Mouse (Mus musculus): ENCODE measurements around the gene Ror2.

The Ror2 gene

DNA sequence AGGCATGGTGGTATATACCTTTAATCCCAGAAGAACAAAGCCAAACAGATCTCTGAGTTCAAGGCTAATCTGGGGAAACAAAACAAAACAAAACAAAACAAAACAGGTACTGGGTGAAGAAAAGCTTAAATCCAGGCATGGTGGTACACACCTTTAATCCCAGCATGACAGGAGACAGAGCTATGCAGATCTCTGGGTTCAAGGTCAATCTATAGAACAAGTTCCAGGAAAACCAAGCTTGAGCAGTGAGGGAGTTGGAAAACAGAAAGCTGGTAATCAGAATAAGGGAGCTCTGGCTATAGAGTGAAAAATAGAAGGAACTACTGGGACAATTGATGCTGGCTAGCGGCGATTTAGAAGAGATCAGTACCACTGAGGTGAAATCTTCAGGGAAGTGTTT lies 145.6 kb downstream of the Ror2 start:
- no peak for DNase-seq (ENCODE audit: low read depth, low spot score)

DNA sequence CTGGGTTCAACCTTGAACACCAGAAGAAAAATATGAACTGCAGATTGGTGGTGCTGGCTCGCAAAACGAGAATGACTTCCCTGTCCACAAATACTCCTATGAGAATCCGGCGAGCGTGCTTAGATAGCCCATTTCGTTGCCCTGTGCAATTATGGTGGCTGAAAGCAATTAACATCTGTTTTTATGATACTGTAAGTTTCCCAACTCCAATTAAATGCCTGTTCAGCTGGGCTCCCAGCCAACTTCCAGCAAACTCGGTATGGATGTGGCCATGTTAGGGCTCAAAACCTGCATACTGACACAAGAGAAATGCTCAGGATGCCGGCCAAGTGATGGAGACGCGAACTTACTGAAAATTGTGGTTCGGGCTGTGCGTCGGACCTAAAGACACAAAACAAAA lies 155.4 kb downstream of the Ror2 start:
- no peak for DNase-seq (ENCODE audit: low read depth, low spot score)

DNA sequence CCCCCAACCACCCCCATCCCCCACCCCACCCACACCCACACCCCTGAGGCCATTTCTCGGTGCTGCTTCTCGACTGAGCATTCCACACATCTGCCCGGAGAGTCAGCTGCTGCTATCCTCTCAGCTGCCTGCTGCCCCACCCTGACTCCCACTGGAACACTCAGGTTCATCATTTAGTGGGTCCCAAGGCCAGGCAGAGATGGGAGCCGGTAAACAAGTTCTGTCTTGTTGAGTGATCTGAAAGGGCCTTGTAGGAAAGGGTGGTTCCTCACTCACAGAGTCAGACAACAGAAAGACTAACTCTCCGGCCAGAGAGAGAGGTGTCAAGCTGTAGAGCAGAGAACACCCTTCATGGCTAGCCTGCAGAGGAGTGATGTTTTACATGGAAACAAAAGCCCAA lies 155.9 kb downstream of the Ror2 start:
- no peak for DNase-seq (ENCODE audit: low read depth, low spot score)

DNA sequence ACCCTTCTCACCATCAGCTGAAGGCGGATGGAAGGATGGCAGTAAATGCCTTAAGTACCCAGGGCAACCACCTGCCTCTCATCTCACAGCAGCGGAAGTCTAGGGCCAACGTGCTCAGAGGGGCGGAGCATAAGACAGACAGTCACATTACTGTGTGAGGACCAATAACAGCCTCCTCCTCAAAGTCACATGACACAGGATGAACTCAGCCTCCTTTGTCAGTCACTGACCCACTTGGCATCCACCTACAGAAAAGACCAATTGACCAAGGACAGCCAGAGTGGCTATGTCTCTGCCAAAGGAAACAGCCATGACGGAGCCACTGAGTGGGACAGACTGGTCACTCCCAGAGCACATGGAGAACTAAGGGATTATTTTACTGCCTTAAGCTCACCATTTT lies 160.3 kb downstream of the Ror2 start:
- no peak for DNase-seq (ENCODE audit: low read depth, low spot score)

DNA sequence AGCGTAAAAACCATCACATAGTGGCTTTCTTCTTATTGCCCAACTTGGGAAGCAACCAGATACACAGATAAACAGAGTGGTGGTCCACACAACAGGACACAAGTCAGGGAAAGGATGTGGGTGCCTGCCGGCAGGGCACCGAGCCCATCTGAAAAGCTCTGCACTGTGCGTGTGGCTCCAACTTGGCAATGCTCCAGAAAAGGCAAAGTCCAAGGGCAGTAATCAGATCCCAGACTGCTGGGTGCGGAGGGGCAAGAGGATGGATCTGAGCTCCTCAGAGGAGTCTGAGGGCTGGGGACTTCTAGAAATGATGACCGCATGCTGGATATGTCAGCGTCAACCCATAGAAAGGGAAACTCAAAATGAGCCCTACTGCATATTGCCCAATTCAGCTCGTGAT lies 163.8 kb downstream of the Ror2 start:
- DNase-seq (ENCODE audit: low read depth, low spot score) = no peak

DNA sequence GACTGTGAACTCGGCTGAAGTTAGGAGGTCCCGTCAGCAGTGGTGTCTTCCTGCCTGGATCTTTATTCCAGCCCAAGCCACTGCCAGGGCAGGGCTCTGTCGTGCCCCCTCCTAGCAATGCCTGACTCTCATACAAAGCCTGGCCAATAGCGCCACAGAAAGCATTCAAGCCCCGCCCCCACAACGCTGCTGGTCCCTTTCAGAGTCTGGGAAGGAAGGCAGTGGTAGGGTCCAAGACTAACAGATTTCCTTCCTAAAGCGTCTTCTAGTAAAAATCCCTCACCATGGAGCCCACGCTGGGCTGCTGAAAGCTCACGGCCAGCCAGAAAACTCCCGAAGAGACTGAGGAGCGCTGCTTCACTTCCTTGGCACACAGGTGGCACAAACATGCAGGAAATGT lies 165.0 kb downstream of the Ror2 start:
- no peak for DNase-seq (ENCODE audit: low read depth, low spot score)

DNA sequence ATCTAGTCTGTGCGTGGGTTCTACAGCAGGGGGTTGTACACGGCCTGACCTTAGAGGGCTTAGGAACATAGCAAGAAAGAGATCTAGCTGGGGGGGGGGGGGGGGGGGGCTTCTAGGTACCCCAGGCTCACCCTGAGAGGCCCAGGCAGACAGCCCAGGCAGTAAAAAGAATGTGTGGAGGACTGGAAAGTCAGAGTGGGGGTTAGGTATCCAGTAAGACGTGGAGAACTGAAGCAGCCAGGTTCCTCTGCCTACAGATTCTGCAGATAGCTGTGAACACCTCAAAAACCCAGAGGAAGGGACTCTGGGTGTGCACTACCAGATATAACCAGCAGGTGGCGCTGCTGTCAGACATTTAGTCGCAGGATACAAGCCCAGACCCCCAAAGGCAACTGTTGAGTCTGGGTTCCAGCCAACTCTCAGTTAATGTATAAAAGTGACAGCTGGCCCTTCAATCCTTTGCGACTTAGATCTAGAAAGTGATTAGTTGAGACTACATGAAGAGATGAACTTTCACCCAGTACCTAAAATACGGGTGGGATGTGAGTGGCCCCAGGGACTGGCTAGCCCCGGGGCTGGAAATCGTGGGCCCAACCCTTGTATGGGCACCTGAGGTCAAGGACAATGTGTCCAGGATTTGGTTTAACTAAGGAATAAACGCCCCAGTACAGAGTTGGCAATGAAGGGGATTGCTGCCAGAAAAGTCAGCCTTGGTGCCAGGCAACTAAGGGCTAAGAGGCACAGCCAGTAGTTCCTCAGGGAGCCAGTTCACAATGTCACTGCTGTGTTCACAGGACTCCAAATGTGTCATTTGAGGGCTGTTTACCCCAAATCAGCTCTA lies 166.1 kb downstream of the Ror2 start:
- peak; percentile 85 for DNase-seq (ENCODE audit: low read depth, low spot score)

DNA sequence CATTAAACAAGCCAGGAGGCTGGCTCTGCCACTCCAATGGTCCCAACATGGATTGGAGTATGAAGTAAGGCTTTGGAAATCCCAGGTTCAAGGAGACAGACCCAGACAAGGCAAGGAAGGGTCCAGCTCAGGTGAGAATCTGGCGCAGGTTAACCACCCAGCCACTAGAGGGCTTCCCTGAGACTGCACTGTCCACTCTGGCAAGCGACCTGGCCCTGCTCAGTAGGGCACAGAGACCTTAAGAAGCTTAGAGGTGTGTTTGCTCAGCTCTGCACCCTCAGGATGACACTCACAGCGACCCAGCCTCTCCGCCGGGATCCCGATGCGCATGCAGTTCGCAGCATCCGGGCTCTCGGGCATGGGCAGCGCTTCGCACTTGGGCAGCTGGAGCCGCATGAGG lies 167.5 kb downstream of the Ror2 start:
- no peak for DNase-seq (ENCODE audit: low read depth, low spot score)

DNA sequence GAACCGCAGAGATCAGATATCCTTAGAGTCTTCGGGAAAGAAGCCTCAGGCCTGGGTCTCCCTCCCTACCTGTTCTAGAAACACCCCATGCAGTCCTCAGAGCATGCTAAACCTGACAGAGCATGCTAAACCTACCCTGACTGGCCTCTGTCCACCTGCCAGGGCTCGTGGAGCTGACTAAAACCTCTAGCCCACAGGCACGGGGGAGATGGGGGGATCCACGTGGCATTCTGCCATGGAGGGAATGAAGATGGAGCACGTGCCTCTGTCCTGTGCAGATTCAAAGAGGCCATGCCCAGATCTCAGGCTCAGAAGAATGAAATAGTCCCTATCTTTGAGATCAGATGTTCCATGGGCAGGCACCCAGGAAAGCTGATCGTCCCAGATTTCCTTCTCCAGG lies 168.0 kb downstream of the Ror2 start:
- no peak for DNase-seq (ENCODE audit: low read depth, low spot score)

DNA sequence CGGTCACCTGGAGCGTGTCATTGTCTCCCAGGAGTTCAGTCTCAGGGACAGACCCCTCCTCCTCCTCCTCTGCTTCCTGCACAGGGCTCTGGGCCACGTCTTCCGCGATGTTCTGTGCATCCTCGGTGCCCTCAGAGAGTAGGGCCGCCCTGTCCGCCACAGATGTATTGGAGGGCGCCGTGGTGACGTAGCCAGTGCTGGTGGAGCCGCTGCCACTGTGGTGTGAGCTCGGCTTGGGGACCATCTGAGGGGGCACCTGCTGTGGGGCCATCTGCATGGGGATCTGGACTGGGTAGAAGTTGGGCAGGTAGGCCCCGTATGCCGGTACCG lies 175.7 kb downstream of the Ror2 start:
- no peak for DNase-seq (ENCODE audit: low read depth, low spot score)

DNA sequence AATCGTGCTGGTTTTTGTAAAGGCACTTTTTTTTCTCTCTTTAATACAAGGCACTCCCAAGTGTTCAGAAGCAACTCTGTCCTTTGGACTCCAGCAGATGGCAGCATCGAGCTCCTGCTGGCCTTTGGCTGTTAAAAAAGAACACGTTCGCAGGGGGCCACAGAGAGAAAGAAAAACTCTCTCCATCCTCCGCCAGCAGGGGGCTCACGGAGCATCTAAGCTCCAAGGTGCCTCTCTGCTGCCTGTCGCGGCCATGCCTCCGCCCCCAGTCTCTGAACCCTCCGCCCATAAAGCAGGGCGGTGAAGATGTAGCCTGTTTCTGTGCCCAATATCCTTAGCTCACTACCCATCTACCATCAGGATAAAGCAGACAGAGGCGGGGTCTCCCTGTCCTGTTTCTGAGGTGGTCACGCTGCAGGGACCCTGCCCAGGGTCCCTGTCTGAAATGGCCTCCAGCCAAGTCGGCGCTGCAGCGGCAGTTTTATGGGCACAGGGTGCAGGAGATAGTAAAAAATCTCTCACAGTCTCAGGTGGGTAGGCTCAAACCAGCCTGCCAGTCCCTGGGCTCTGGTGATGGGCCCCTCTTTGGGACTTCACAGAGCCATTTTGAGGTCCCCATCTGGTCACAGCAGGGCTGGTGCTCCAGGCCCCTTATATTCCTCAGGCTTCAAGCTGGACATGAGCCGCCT lies 176.2 kb downstream of the Ror2 start:
- DNase-seq (ENCODE audit: low read depth, low spot score) = peak; percentile 95

DNA sequence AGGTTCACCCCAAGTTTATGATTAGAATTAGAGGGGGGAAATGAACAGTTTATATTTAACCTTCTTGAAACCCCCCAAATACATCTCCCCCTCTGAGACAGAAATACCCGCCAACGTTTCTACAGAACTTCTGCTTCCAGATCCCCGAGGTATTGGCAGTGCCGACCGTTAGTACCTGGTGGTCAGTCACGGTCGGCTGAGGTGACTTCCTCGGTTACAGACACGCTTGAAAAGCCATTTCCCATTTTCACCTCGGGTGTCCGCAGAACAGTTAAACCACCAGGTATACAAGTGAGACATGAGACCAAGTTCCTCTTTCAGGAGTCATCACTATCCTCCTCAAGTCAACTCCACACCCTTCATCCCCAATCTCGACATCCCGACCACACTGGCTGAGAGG lies 179.2 kb downstream of the Ror2 start:
- no peak for DNase-seq (ENCODE audit: low read depth, low spot score)

DNA sequence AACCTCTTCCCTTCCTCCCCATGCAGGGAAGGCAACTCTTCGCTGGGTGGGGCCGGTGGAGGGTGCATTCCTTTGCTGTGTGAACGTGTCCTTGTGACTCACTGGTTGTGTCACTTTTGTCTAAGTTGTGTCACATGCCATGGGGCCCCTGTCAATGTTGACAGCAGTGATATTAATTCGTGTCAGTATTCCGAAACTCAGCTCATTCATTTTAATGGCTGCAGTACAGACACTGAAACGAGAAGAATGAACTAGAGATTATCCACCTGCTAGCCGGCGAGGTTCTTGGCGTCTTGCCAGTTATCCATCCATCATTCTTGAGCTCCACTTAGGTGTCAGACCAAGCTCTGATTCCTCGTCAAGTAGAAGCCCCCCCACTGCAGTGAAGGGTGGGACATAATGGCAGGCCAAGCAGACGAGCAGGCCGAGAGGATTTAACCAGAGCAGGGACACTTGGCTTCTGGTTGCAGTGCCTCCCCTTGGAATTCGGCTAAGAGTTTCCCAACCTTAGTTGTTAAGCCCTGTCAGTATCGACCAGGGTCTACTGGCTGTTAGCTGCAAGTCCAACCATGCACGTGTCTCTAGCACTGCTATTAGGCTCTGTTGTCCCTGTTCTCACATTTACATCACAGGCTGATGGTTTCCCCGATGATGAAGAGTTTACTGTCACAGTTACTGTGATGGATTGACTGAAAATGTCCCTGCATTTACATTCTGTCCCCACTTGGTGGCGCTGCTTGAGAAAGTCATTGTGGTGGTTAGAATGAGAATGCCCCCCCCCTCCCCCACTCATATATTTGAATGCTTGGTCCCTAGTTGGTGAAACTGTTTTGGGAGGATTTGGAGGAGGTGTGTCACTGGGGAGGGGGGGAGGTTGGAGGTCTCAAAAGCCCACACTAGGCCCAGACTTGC lies 185.9 kb downstream of the Ror2 start:
- DNase-seq (ENCODE audit: low read depth, low spot score) = no peak

DNA sequence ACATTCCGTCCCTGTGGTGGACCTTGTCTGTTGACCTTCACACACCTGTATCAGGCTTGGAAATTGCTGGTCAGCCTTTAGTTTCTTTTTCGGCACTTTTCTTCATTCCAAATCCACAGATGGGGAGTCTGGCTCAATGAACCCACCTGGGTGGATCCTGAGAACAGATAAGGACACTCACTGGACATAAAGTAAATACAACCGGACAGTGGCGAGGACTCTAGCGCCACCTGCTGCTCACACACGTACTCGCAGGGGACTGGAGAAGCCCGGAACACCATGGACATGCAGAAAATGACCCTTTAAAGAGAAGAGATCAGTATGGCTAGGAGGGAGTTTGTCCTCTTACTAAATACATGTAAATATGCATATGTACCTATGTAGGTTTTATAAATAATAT lies 189.3 kb downstream of the Ror2 start:
- DNase-seq (ENCODE audit: low read depth, low spot score) = peak; percentile 47

DNA sequence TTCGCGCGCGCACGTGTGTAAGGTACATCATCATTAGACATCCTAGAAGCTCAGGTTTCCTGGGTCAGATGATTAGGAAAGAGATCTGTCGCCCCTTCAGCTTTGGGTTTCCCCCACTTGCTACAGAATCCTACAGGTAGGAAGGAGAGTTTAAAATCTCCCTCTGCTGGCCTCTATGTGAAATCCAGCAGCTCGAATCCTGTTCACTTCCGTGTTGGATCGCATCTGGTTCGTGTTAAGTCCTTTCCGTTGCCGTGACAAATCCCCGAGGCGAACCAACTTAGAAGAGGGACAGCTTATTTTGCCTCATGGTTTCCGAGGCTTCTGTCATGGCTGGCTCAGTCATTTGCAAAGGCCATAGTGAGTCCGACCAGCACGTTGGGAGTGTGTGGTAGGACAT lies 190.7 kb downstream of the Ror2 start:
- DNase-seq (ENCODE audit: low read depth, low spot score) = no peak

DNA sequence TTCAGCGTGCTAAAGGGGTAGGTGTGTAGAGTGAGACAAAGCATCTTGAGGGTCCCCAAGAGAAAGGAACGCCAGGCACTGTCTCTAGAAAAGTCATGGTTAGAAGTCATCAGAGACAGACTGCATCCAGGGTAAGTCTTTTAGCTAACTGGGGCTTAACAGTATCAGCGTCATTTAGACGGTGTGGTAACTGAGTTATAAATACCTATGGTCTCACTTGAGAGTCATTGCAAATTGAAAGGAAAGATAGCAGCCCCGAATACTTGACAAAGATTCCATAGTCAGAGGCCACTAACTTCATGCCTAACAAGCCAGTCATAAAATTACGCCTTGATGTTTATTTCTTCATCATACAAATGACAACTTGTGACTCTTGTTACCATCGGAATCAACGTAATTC lies 191.3 kb downstream of the Ror2 start:
- DNase-seq (ENCODE audit: low read depth, low spot score) = no peak

DNA sequence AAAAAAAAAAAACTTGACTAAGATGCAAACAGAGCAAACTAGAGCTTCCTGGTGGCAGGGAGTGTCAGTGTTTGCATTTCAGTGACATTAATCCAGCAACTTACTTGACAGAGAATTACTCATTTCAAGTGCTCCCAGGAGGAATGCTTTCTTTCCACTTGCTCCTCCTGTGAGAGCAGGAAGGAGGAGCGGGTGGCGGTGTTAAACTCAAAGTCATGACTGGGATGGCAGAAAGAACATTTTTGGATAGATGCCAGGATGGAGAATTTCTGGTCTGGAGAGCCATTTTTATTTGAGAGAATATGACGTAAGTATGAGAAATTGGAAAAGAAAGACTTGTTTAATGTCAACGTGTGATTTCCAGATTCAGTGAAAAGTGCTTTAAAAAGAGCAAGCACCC lies 192.5 kb downstream of the Ror2 start:
- no peak for DNase-seq (ENCODE audit: low read depth, low spot score)

DNA sequence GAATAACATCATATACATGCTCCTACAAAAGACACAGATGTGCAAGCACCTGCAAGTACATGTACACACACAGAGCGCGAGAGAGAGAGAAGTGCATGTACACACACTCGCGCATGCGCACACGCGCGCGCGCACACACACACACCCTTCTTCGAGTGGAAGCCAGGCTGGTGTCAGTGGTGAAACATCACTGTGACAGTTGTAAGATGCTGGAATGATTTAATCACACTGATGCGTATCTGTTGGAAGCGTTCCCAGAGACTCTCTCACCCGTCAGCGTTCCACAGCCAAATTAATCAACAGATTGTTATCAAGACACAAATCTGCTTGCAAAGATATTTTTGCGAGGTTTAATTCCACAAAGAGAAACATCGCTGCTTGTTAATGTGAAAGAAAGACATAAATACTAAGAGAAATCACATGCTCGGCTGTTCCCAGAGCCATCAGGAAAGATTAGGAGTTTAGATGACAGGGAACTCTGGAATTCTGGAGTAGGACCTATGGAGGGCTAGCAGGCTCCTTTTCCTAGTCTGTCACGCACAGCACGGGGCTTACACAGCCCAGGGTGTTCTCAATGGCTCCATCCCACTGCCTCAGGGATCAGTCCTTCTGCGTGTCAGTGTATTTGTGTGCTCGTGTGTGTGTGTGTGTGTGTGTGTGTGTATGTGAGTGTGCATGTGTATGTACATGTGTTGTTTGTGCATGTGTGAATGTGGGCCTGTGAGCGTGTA lies 199.2 kb downstream of the Ror2 start:
- no peak for DNase-seq (ENCODE audit: low read depth, low spot score)

DNA sequence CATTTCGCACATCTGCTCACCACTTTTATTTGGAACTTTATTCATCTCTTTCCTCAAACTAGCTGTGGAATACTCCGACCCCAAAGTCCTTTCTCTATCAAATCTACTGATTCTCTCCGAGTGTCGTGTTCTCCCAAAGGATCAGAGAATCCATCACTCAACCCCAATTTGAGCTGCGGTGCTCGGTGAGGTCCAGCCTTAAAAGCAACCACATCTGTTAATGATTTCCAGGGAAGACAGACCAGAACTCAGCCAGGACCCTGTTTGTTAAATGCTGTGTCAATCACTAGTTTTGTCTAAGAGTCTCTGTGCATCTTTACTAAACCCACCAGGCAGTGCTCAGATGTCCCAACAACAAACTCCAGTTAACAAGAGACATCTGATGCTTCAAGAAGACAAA lies 204.1 kb downstream of the Ror2 start:
- DNase-seq (ENCODE audit: low read depth, low spot score) = no peak

DNA sequence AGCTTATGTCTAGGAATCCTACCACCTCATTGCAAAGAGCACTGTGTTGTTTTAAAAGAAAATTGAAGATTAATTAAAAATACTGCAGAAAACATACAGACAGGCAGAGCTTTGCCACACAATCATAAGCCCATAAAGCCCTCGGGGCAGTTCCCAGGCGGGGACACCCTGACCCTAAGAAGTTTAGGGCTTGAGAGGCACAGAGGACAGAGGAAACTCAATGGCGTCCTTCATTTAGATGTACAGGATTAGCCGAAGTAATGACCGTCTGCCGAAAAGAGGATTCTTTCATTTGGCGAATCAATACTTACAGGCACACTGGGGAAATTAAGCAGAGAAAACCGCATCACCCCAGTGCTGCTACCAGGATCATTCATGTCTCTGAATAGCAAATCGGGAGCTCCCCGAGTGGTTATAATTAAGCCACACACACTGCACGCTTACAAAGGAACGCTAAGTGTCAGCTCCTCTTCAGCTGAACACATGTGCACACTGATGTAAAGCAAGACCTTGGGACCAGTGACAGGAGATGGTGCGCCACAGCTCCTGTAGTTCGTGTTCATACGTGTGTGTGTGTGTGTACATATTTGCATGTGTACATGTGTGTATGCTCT lies 208.1 kb downstream of the Ror2 start:
- DNase-seq (ENCODE audit: low read depth, low spot score) = no peak

DNA sequence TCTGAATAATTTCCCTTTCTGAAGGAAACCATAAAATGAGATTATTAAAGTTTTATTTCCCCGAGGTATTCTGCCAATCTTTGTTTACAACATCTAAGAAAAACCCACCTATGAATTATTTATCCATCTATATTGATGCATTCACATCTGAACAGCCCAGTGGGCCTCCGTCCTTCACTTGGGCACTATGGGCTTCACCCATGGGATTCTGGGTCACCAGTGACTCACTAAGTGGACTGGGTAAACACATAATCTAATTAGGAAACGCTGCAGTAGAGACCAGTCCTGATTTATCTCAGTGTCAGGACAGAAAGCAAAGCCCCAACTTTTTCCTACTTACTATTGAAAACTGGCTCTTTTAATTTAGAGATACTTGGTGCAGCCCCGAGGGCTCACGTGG lies 210.9 kb downstream of the Ror2 start:
- no peak for DNase-seq (ENCODE audit: low read depth, low spot score)
